Mouse (Mus musculus) myocyte (in vitro differentiated cells): ENCODE measurements at regions not wholly inside any gene's neighbourhood (a gene's known extent, or its start where the extent isn't known, plus 50 kb on each side); places are given as distances from the start of the nearest gene placed in this dataset.

Source experiments
- H3K27me3 ChIP-seq: one replicate; pipeline ENCODE4 v1.6.1; 2011; ENCODE audit not compliant: control insufficient read depth, insufficient read depth, insufficient read length
- H3K36me3 ChIP-seq: one replicate; pipeline ENCODE4 v1.6.1; 2011; ENCODE audit not compliant: control insufficient read depth, insufficient read depth
- H3K4me2 ChIP-seq: one replicate; pipeline ENCODE4 v1.6.1; 2011; ENCODE audit warnings: low read depth, control low read depth
- H3K4me3 ChIP-seq: one replicate; pipeline ENCODE4 v1.5.1; 2011; ENCODE audit warnings: mild to moderate bottlenecking, control low read depth, moderate library complexity
- H3K79me2 ChIP-seq: one replicate; pipeline ENCODE4 v1.6.1; 2011; ENCODE audit not compliant: control insufficient read depth, insufficient read depth
- H3ac ChIP-seq: one replicate; pipeline ENCODE4 v1.6.1; 2011; ENCODE audit not compliant: control insufficient read depth, insufficient read length
- CEBPB ChIP-seq: IDR thresholded peaks from 2 replicates; pipeline ENCODE4 v1.6.1; 2011; ENCODE audit warnings: mild to moderate bottlenecking, moderate library complexity; ENCODE audit not compliant: poor library complexity, insufficient read depth, severe bottlenecking
- E2F4 ChIP-seq: IDR thresholded peaks from one replicate; pipeline ENCODE4 v1.6.1; 2011; ENCODE audit warnings: mild to moderate bottlenecking, control low read depth, moderate library complexity; ENCODE audit not compliant: insufficient read depth
- MAX ChIP-seq: IDR thresholded peaks from one replicate; pipeline ENCODE4 v1.6.1; 2011; ENCODE audit warnings: low read depth, mild to moderate bottlenecking, control low read depth
- MYOD1 ChIP-seq, 3 experiments: IDR thresholded peaks; one replicate each; pipeline ENCODE4 v1.6.1; 2011; ENCODE audit warnings: control low read depth in 2 of 3, low read depth in 2 of 3, mild to moderate bottlenecking in 2 of 3, moderate library complexity in 1 of 3; ENCODE audit not compliant: insufficient read length in 2 of 3, control insufficient read depth in 1 of 3
- MYOG ChIP-seq, 3 experiments: IDR thresholded peaks; one replicate each; pipeline ENCODE4 v1.6.1; 2011; ENCODE audit warnings: control low read depth in 2 of 3, low read depth in 2 of 3, mild to moderate bottlenecking in 2 of 3; ENCODE audit not compliant: insufficient read length in 2 of 3, control insufficient read depth in 1 of 3, insufficient read depth in 1 of 3
- POLR2A ChIP-seq: IDR thresholded peaks from one replicate; pipeline ENCODE4 v1.6.1; 2011; ENCODE audit warnings: low read depth, mild to moderate bottlenecking, control low read depth, moderate library complexity; ENCODE audit not compliant: insufficient read length
- POLR2AphosphoS2 ChIP-seq: IDR thresholded peaks from one replicate; pipeline ENCODE4 v1.6.1; 2011; ENCODE audit warnings: low read depth, control low read depth; ENCODE audit not compliant: insufficient read length
- REST ChIP-seq: IDR thresholded peaks from one replicate; pipeline ENCODE4 v1.6.1; 2011; ENCODE audit warnings: mild to moderate bottlenecking, control low read depth, moderate library complexity; ENCODE audit not compliant: insufficient read depth, insufficient read length
- SRF ChIP-seq: IDR thresholded peaks from one replicate; pipeline ENCODE4 v1.6.1; 2011; ENCODE audit warnings: low read depth; ENCODE audit not compliant: control insufficient read depth, insufficient read length
- TCF12 ChIP-seq: IDR thresholded peaks from one replicate; pipeline ENCODE4 v1.6.1; 2011; ENCODE audit warnings: mild to moderate bottlenecking, control low read depth; ENCODE audit not compliant: poor library complexity, insufficient read depth, severe bottlenecking
- TCF3 ChIP-seq: IDR thresholded peaks from one replicate; pipeline ENCODE4 v1.6.1; 2011; ENCODE audit warnings: low read depth, control low read depth; ENCODE audit not compliant: insufficient read length
- USF1 ChIP-seq: IDR thresholded peaks from one replicate; pipeline ENCODE4 v1.6.1; 2011; ENCODE audit warnings: low read depth, mild to moderate bottlenecking, control low read depth, moderate library complexity

DNA sequence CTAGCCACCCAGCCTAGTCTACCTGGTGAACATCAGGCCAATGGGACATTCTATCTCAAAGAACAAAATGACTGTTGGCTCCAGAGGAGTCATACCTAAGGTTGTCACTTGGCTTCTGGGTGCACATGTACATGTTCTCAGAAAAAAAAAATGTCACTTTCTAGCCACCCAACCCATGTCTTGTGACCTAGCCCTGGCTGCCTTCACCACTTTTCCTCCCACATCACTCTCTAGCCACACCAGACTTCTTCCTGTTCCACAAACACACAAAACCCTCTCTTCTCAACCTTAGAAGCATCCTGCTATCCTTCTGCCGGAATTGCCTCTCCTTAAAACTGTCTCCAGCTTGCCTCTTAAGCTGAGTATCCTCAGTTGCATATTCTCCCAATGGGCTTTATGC lies 211.6 kb downstream of the Maf start:
- Histone ChIP-seq H3K36me3 (no peaks in the 10 kb centered on the region), H3K27me3 (peaks cover 5% of the 10 kb centered on the region), H3ac (no peak overlapping the region), H3K4me3 (no peak overlapping the region), H3K79me2 (no peaks in the 10 kb centered on the region), H3K4me2 (no peak overlapping the region)
- TF ChIP-seq E2F4: no peak

DNA sequence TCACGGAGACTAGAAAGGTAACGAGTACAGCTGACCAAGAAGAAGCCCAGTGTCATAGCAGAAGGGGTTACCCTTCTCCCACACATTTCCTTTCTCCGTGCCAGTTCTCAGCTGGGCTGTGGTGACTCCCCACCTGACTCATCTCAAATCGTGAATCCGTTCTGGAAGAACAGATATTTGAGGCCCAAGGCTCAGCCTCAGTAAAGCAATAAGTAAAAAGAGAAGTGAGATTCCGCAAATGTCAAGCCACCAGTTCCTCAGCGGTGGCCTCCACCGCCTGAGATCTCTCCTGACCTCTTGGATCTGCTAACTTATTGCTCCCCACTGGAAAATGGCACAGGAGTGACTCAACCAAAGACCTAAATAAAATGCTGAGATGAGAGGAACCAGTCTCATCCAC lies 213.2 kb downstream of the Maf start:
- Histone ChIP-seq H3K79me2 (no peaks in the 10 kb centered on the region), H3K36me3 (no peaks in the 10 kb centered on the region), H3K27me3 (no peaks in the 10 kb centered on the region), H3K4me3 (no peak overlapping the region), H3K4me2 (no peak overlapping the region), H3ac (no peak overlapping the region)
- TF ChIP-seq E2F4 (no peak), CEBPB (no peak), MYOD1 (IDR thresholded peaks at IDR 0.05; ENCODE audit: control insufficient read depth in 1 of 3, insufficient read length in 2 of 3, low read depth in 2 of 3) (no peak), SRF (no peak), POLR2AphosphoS2 (no peak), REST (no peak), MYOG (IDR thresholded peaks at IDR 0.05; ENCODE audit: control insufficient read depth in 1 of 3, insufficient read depth in 1 of 3, insufficient read length in 2 of 3, low read depth in 2 of 3) (no peak), USF1 (no peak), POLR2A (no peak), TCF12 (no peak), TCF3 (no peak), MAX (no peak)

DNA sequence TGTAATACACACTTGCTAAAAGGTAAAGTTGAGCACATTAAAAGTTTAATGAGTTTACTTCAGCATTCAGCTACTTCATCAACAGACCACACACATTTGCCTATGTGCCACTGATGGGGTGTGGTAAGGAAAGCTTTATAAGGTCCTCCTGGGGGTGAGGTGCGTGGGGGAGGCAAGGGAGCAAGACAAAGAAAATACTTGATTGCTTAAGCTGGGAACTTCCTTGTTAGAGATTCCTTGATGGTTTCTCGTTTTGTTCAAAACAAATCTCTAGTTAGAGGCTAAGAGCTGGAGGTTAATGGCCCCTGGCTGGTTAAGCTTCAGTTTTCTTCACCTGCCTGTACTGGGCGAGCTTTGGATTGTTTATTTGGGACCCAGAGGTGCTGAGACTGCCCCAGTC lies 220.7 kb downstream of the Maf start:
- Histone ChIP-seq H3K36me3 (no peaks in the 10 kb centered on the region), H3K27me3 (peaks cover 3% of the 10 kb centered on the region), H3ac (no peak overlapping the region), H3K79me2 (no peaks in the 10 kb centered on the region), H3K4me2 (no peak overlapping the region), H3K4me3 (no peak overlapping the region)
- TF ChIP-seq REST: no peak
- no peak for TF ChIP-seq E2F4
- TF ChIP-seq USF1: no peak
- TF ChIP-seq POLR2AphosphoS2: no peak
- TF ChIP-seq TCF3: no peak
- no peak for TF ChIP-seq MYOD1 (IDR thresholded peaks at IDR 0.05; ENCODE audit: control insufficient read depth in 1 of 3, insufficient read length in 2 of 3, low read depth in 2 of 3)
- TF ChIP-seq CEBPB: no peak
- no peak for TF ChIP-seq MYOG (IDR thresholded peaks at IDR 0.05; ENCODE audit: control insufficient read depth in 1 of 3, insufficient read depth in 1 of 3, insufficient read length in 2 of 3, low read depth in 2 of 3)
- no peak for TF ChIP-seq TCF12
- no peak for TF ChIP-seq SRF
- TF ChIP-seq MAX: no peak
- no peak for TF ChIP-seq POLR2A

- TF ChIP-seq TCF3: no peak
- no peak for TF ChIP-seq POLR2A
- no peak for TF ChIP-seq POLR2AphosphoS2
- TF ChIP-seq CEBPB: no peak
- no peak for TF ChIP-seq MYOD1 (IDR thresholded peaks at IDR 0.05; ENCODE audit: control insufficient read depth in 1 of 3, insufficient read length in 2 of 3, low read depth in 2 of 3)
- no peak for TF ChIP-seq E2F4
- no peaks in the 10 kb centered on the region for H3K36me3 ChIP-seq
- no peaks in the 10 kb centered on the region for H3K79me2 ChIP-seq
- H3ac ChIP-seq: no peak overlapping the region
- H3K4me2 ChIP-seq: no peak overlapping the region
- H3K27me3 ChIP-seq: no peaks in the 10 kb centered on the region
- H3K4me3 ChIP-seq: no peak overlapping the region
Observed at GRCm38 (mm10) chr8:115481136-115481535, 226.5 kb downstream of the Maf start.

DNA sequence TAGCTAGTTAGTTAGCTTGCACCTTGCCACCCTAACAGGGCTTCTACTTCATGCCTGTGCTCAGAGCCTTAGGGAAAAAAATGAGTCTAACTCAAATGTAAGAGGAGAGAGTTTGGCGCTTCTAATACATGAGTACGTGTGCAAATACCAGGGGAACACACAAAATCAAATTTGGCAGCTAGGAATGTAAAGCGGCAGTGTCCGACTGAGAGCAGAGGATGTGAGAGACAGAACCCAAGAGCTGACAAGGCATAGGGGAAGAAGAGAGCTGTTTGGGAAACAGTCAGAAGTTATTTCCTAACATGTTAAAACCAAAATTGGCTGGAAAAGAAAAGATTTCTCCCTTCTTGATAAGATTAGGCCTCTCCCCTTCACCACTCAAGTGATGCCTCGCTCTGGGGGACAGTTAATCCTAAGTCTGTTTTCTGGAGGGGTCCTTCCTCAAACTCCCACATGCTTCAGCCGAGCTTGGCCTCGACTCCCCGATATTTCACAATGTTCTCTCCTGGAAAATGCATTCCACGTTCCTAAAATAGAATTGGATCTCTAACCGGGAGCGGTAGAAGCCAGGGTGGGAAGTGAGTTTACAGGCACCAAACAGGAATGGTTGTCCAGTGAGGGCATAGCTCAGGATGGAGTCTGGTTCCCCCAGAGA lies 229.1 kb downstream of the Maf start:
- Histone ChIP-seq H3K27me3 (peaks cover 4% of the 10 kb centered on the region), H3K36me3 (no peaks in the 10 kb centered on the region), H3K4me3 (no peak overlapping the region), H3ac (no peak overlapping the region), H3K79me2 (no peaks in the 10 kb centered on the region), H3K4me2 (no peak overlapping the region)
- TF ChIP-seq TCF12 (no peak), POLR2A (no peak), TCF3 (no peak), SRF (no peak), MYOD1 (IDR thresholded peaks at IDR 0.05; ENCODE audit: control insufficient read depth in 1 of 3, insufficient read length in 2 of 3, low read depth in 2 of 3) (no peak), E2F4 (no peak), MYOG (IDR thresholded peaks at IDR 0.05; ENCODE audit: control insufficient read depth in 1 of 3, insufficient read depth in 1 of 3, insufficient read length in 2 of 3, low read depth in 2 of 3) (no peak), MAX (no peak), POLR2AphosphoS2 (no peak), REST (no peak)
